Mouse (Mus musculus): Measurements from ENCODE around the gene Rbak. TPM values are rescaled to one million over a fixed set of nuclear protein-coding genes. Genes with fewer than 3 reads are reported as not detected.
A peak's percentile ranks its signal among the peaks of the same experiment; 100 is the strongest.
"Not testable (repeated sequence)": the region's sequence is repeated elsewhere in the genome, so short reads cannot be mapped to it uniquely, and the experiment has no call there.

Gene Rbak
- total and polyA plus RNA-seq, 2 experiments from 2014 or later: 10.0 to 11.8 TPM

- no peaks in the 10 kb centered on the region for H3K36me3 ChIP-seq (ENCODE audit: insufficient read depth, low read length)
- H3K9me3 ChIP-seq (ENCODE audit: low read length): no peaks in the 10 kb centered on the region
- H3K27me3 ChIP-seq (ENCODE audit: insufficient read depth, low read length): no peaks in the 10 kb centered on the region
- H3K4me2 ChIP-seq (ENCODE audit: low read depth, low read length): no peak overlapping the region
- no peak overlapping the region for H3K9ac ChIP-seq (replicated peaks; ENCODE audit: low read length)
- H3K4me3 ChIP-seq (ENCODE audit: low read length): no peak overlapping the region
- no peak for TF ChIP-seq CTCF (IDR thresholded peaks at IDR 0.05; ENCODE audit: low read depth)
- WGBS: 87% methylated on average over 13 of the region's 13 CpGs
- H3K4me1 ChIP-seq (ENCODE audit: insufficient read depth, low read length): no peaks in the 10 kb centered on the region
- DNase-seq (ENCODE audit: low spot score): no peak
- ATAC-seq: no peak
- no peak overlapping the region for H3K27ac ChIP-seq
These were observed 43.0 kb downstream of the Rbak start for GRCm38 (mm10) chr5:143137580-143137979.

- no peak for DNase-seq (ENCODE audit: low spot score)
- WGBS: 89% methylated on average over 7 of the region's 7 CpGs
- no peaks in the 10 kb centered on the region for H3K4me1 ChIP-seq (ENCODE audit: insufficient read depth, low read length)
- no peak overlapping the region for H3K9ac ChIP-seq (replicated peaks; ENCODE audit: low read length)
- H3K4me2 ChIP-seq (ENCODE audit: low read depth, low read length): no peak overlapping the region
- ATAC-seq: no peak
- H3K9me3 ChIP-seq (ENCODE audit: low read length): no peaks in the 10 kb centered on the region
- no peak overlapping the region for H3K27ac ChIP-seq
- H3K36me3 ChIP-seq (ENCODE audit: insufficient read depth, low read length): no peaks in the 10 kb centered on the region
- H3K27me3 ChIP-seq (ENCODE audit: insufficient read depth, low read length): no peaks in the 10 kb centered on the region
- H3K4me3 ChIP-seq (ENCODE audit: low read length): no peak overlapping the region
- TF ChIP-seq CTCF (IDR thresholded peaks at IDR 0.05; ENCODE audit: low read depth): no peak
These were observed 45.5 kb downstream of the Rbak start for GRCm38 (mm10) chr5:143135042-143135441.

- H3K27me3 ChIP-seq (ENCODE audit: insufficient read depth, low read length); H3K4me1 ChIP-seq (ENCODE audit: insufficient read depth, low read length); H3K27ac ChIP-seq; H3K9ac ChIP-seq (replicated peaks; ENCODE audit: low read length); DNase-seq (ENCODE audit: low spot score); ATAC-seq; H3K9me3 ChIP-seq (ENCODE audit: low read length); H3K36me3 ChIP-seq (ENCODE audit: insufficient read depth, low read length); H3K4me2 ChIP-seq (ENCODE audit: low read depth, low read length); H3K4me3 ChIP-seq (ENCODE audit: low read length): not testable (repeated sequence)
- WGBS: 68% methylated on average over 3 of the region's 6 CpGs
These were observed 46.2 kb downstream of the Rbak start for GRCm38 (mm10) chr5:143134216-143135010.

GRCm38 (mm10) chr5:143132935-143133514 is 47.5 kb downstream of the Rbak start:
- no peaks in the 10 kb centered on the region for H3K36me3 ChIP-seq (ENCODE audit: insufficient read depth, low read length)
- ATAC-seq (no peak), DNase-seq (ENCODE audit: low spot score) (no peak)
- no peaks in the 10 kb centered on the region for H3K27me3 ChIP-seq (ENCODE audit: insufficient read depth, low read length)
- no peak overlapping the region for H3K4me3 ChIP-seq (ENCODE audit: low read length)
- TF ChIP-seq CTCF (IDR thresholded peaks at IDR 0.05; ENCODE audit: low read depth): no peak
- H3K4me1 ChIP-seq (ENCODE audit: insufficient read depth, low read length): no peaks in the 10 kb centered on the region
- H3K27ac ChIP-seq: no peak overlapping the region
- H3K4me2 ChIP-seq (ENCODE audit: low read depth, low read length): no peak overlapping the region
- no peak overlapping the region for H3K9ac ChIP-seq (replicated peaks; ENCODE audit: low read length)
- H3K9me3 ChIP-seq (ENCODE audit: low read length): no peaks in the 10 kb centered on the region
- 87% methylated on average over 13 of the region's 13 CpGs for WGBS

GRCm38 (mm10) chr5:143130342-143130741 is 50.2 kb downstream of the Rbak start:
- Histone ChIP-seq H3K4me2 (ENCODE audit: low read depth, low read length) (no peak overlapping the region), H3K9me3 (ENCODE audit: low read length) (no peaks in the 10 kb centered on the region), H3K4me1 (ENCODE audit: insufficient read depth, low read length) (no peaks in the 10 kb centered on the region), H3K27ac (no peak overlapping the region), H3K4me3 (ENCODE audit: low read length) (no peak overlapping the region), H3K36me3 (ENCODE audit: insufficient read depth, low read length) (no peaks in the 10 kb centered on the region), H3K9ac (replicated peaks; ENCODE audit: low read length) (no peak overlapping the region), H3K27me3 (ENCODE audit: insufficient read depth, low read length) (no peaks in the 10 kb centered on the region)
- ATAC-seq (no peak), DNase-seq (ENCODE audit: low spot score) (no peak)
- TF ChIP-seq CTCF (IDR thresholded peaks at IDR 0.05; ENCODE audit: low read depth): peak; percentile 29; the same call in 1 of the 2 replicates
- 93% methylated on average over 7 of the region's 7 CpGs for WGBS

GRCm38 (mm10) chr5:143129101-143129500 is 51.5 kb downstream of the Rbak start:
- no peak for TF ChIP-seq CTCF (IDR thresholded peaks at IDR 0.05; ENCODE audit: low read depth)
- Histone ChIP-seq H3K4me1 (ENCODE audit: insufficient read depth, low read length) (no peaks in the 10 kb centered on the region), H3K9me3 (ENCODE audit: low read length) (no peaks in the 10 kb centered on the region), H3K4me2 (ENCODE audit: low read depth, low read length) (no peak overlapping the region), H3K4me3 (ENCODE audit: low read length) (no peak overlapping the region), H3K36me3 (ENCODE audit: insufficient read depth, low read length) (no peaks in the 10 kb centered on the region), H3K27ac (no peak overlapping the region), H3K27me3 (ENCODE audit: insufficient read depth, low read length) (no peaks in the 10 kb centered on the region), H3K9ac (replicated peaks; ENCODE audit: low read length) (no peak overlapping the region)
- DNase-seq (ENCODE audit: low spot score) (no peak), ATAC-seq (no peak)
- WGBS: 91% methylated on average over 16 of the region's 16 CpGs

GRCm38 (mm10) chr5:143127837-143128236 is 52.7 kb downstream of the Rbak start:
- no peak overlapping the region for H3K4me3 ChIP-seq (ENCODE audit: low read length)
- no peaks in the 10 kb centered on the region for H3K27me3 ChIP-seq (ENCODE audit: insufficient read depth, low read length)
- DNase-seq (ENCODE audit: low spot score) (peak; percentile 17), ATAC-seq (no peak)
- H3K36me3 ChIP-seq (ENCODE audit: insufficient read depth, low read length): no peaks in the 10 kb centered on the region
- H3K9me3 ChIP-seq (ENCODE audit: low read length): no peaks in the 10 kb centered on the region
- H3K4me1 ChIP-seq (ENCODE audit: insufficient read depth, low read length): no peaks in the 10 kb centered on the region
- no peak overlapping the region for H3K9ac ChIP-seq (replicated peaks; ENCODE audit: low read length)
- no peak overlapping the region for H3K4me2 ChIP-seq (ENCODE audit: low read depth, low read length)
- H3K27ac ChIP-seq: no peak overlapping the region
- TF ChIP-seq CTCF (IDR thresholded peaks at IDR 0.05; ENCODE audit: low read depth): no peak
- WGBS: 69% methylated on average over 8 of the region's 8 CpGs
